In genomic region chr10:127521611-127522080, GRCm38 (mm10) we compare ENCODE assay signal across 8 mouse cellular contexts. TPM values are rescaled to one million over a fixed set of nuclear protein-coding genes. Genes with fewer than 3 reads are reported as not detected.
DNase-seq lines count a peak whose midpoint lies in the region; ATAC-seq and TF ChIP-seq lines count a peak whose summit lies in the region.

No protein-coding gene starts in this region.

- ATAC-seq in heart, embryonic 12.5 days (ENCODE audit: insufficient number of reproducible peaks, low FRiP score): no peak
- ATAC-seq in G1E (ENCODE audit: extremely low read depth, insufficient number of reproducible peaks, low FRiP score, poor library complexity, severe bottlenecking): peak; percentile 19; the same call in 1 of the 2 replicates
- peak; percentile 20; the same call in 1 of the 2 replicates for ATAC-seq in forebrain, embryonic 15.5 days (replicated peaks)
- peak; percentile 66 for ATAC-seq in liver, postnatal 0 days

- DNase-seq in heart, postnatal 10 days: no peak
- no peak for DNase-seq in G1E (ENCODE audit: low spot score)
- DNase-seq in liver, postnatal 0 days: peak; percentile 55
- no peak for DNase-seq in urinary bladder, postnatal 4 days (ENCODE audit: low spot score in 2 of 2)
- no peak for DNase-seq in adrenal gland, postnatal 10 days
- no peak for DNase-seq in ovary, postnatal 10 days (ENCODE audit: low spot score)

- H3K9ac ChIP-seq in heart, embryonic 12.5 days: peak overlapping the region; percentile 79
- peak overlapping the region; percentile 58 for H3K9ac ChIP-seq in forebrain, embryonic 15.5 days (replicated peaks)
- H3K9ac ChIP-seq in liver, postnatal 0 days (replicated peaks): peak overlapping the region; percentile 62

- intact Hi-C loops in heart, postnatal 10 days (cut with DNase I): no loop called here

- TF ChIP-seq EP300 in liver, postnatal 0 days (IDR thresholded peaks at IDR 0.05; ENCODE audit: low read depth): peak; percentile 34; the same call in 1 of the 2 replicates

- TF ChIP-seq CTCF in G1E (IDR thresholded peaks at IDR 0.05; ENCODE audit: low read depth, low read length): no peak
- no peak for TF ChIP-seq CTCF in liver, postnatal 0 days (IDR thresholded peaks at IDR 0.05; ENCODE audit: low read depth)

- peaks cover 32% of the 10 kb centered on the region for H3K4me1 ChIP-seq in heart, embryonic 12.5 days (replicated peaks)
- H3K4me1 ChIP-seq in G1E (ENCODE audit: insufficient read depth, low read depth, low read length): peaks cover 77% of the 10 kb centered on the region
- peaks cover 41% of the 10 kb centered on the region for H3K4me1 ChIP-seq in forebrain, embryonic 15.5 days
- peaks cover 28% of the 10 kb centered on the region for H3K4me1 ChIP-seq in liver, postnatal 0 days (ENCODE audit: insufficient read depth)

- WGBS in heart, embryonic 12.5 days: 8% methylated on average over 12 of the region's 12 CpGs
- WGBS in forebrain, embryonic 15.5 days: 11% methylated on average over 12 of the region's 12 CpGs
- WGBS in liver, postnatal 0 days (ENCODE audit: insufficient replicate concordance): 1% methylated on average over 12 of the region's 12 CpGs

- no peaks in the 10 kb centered on the region for H3K9me3 ChIP-seq in heart, embryonic 12.5 days (replicated peaks)
- peaks cover 6% of the 10 kb centered on the region for H3K9me3 ChIP-seq in G1E (replicated peaks)
- H3K9me3 ChIP-seq in forebrain, embryonic 15.5 days: no peaks in the 10 kb centered on the region
- H3K9me3 ChIP-seq in liver, postnatal 0 days (ENCODE audit: low read length): no peaks in the 10 kb centered on the region

- peak overlapping the region; percentile 66 for H3K4me3 ChIP-seq in heart, embryonic 12.5 days
- peak overlapping the region; percentile 77 for H3K4me3 ChIP-seq in G1E (ENCODE audit: low read depth, low read length)
- peak overlapping the region; percentile 56 for H3K4me3 ChIP-seq in forebrain, embryonic 15.5 days
- H3K4me3 ChIP-seq in liver, postnatal 0 days (ENCODE audit: low read depth, low read length): peak overlapping the region; percentile 60

- peaks cover 35% of the 10 kb centered on the region for H3K36me3 ChIP-seq in heart, embryonic 12.5 days
- peaks cover 48% of the 10 kb centered on the region for H3K36me3 ChIP-seq in G1E (replicated peaks)
- H3K36me3 ChIP-seq in forebrain, embryonic 15.5 days: peaks cover 11% of the 10 kb centered on the region
- H3K36me3 ChIP-seq in liver, postnatal 0 days (replicated peaks; ENCODE audit: insufficient read depth, low read length): peaks cover 33% of the 10 kb centered on the region

- H3K4me2 ChIP-seq in heart, embryonic 12.5 days: peak overlapping the region; percentile 75
- H3K4me2 ChIP-seq in forebrain, embryonic 15.5 days (replicated peaks): peak overlapping the region; percentile 90
- peak overlapping the region; percentile 79 for H3K4me2 ChIP-seq in liver, postnatal 0 days (ENCODE audit: low read depth, low read length)

- H3K27me3 ChIP-seq in heart, embryonic 12.5 days (replicated peaks): peaks cover 61% of the 10 kb centered on the region
- H3K27me3 ChIP-seq in G1E (ENCODE audit: insufficient read depth, low read length): peaks cover 25% of the 10 kb centered on the region
- H3K27me3 ChIP-seq in forebrain, embryonic 15.5 days: peaks cover 20% of the 10 kb centered on the region
- peaks cover 31% of the 10 kb centered on the region for H3K27me3 ChIP-seq in liver, postnatal 0 days (ENCODE audit: insufficient read depth, low read length)

- no peak overlapping the region for H3K27ac ChIP-seq in heart, embryonic 12.5 days (ENCODE audit: poor library complexity, severe bottlenecking)
- H3K27ac ChIP-seq in forebrain, embryonic 15.5 days (replicated peaks): no peak overlapping the region
- peak overlapping the region; percentile 80 for H3K27ac ChIP-seq in liver, postnatal 0 days (ENCODE audit: low read depth)

RNA-seq across cellular contexts. Expression of gene Shmt2, which starts 0.6 kb away (rescaled TPM):
- polyA plus RNA-seq in heart, embryonic 12.5 days (2016; fragmentation: Nextera tagmentation; extraction: Ambion mirVana): 80.4 and 83.8 TPM in 2 replicates
- 10 to 100 TPM; 41.3 to 41.7 TPM for total RNA-seq in heart, postnatal 10 days (2021)
- total RNA-seq in G1E (2014; fragmentation: Nextera tagmentation): 338 and 343 TPM in 2 replicates
- 238 and 271 TPM in 2 replicates for total RNA-seq in G1E (2017)
- polyA plus RNA-seq in G1E (2012): 622 and 702 TPM in 2 replicates
- 75.2 and 78.5 TPM in 2 replicates for polyA plus RNA-seq in forebrain, embryonic 15.5 days (2015; fragmentation: Nextera tagmentation; extraction: Ambion mirVana)
- polyA plus RNA-seq in liver, postnatal 0 days (2015; fragmentation: Nextera tagmentation; extraction: Ambion mirVana): 62.6 and 75.0 TPM in 2 replicates
- total RNA-seq in adrenal gland, postnatal 10 days (2021): 10 to 100 TPM; 56.1 to 57.7 TPM

RNA-seq across cellular contexts. Expression of gene Ndufa4l2, which starts 6.9 kb away (rescaled TPM):
- polyA plus RNA-seq in heart, embryonic 12.5 days (2016; fragmentation: Nextera tagmentation; extraction: Ambion mirVana): 19.5 and 24.4 TPM in 2 replicates
- 10 to 100 TPM; 44.5 to 54.0 TPM for total RNA-seq in heart, postnatal 10 days (2021)
- total RNA-seq in G1E (2014; fragmentation: Nextera tagmentation) (976 and 1,076 TPM in 2 replicates), G1E (2017) (238 and 262 TPM in 2 replicates)
- 1,245 and 1,719 TPM in 2 replicates for polyA plus RNA-seq in G1E (2012)
- polyA plus RNA-seq in forebrain, embryonic 15.5 days (2015; fragmentation: Nextera tagmentation; extraction: Ambion mirVana): 17.1 and 18.0 TPM in 2 replicates
- 13.1 and 23.1 TPM in 2 replicates for polyA plus RNA-seq in liver, postnatal 0 days (2015; fragmentation: Nextera tagmentation; extraction: Ambion mirVana)
- 10 to 100 TPM; 49.3 to 56.4 TPM for total RNA-seq in adrenal gland, postnatal 10 days (2021)

RNA-seq across cellular contexts. Expression of gene Nxph4, which starts 12.7 kb away (rescaled TPM):
- polyA plus RNA-seq in heart, embryonic 12.5 days (2016; fragmentation: Nextera tagmentation; extraction: Ambion mirVana): 0.33 and 0.65 TPM in 2 replicates
- 1 to 10 TPM; 1.3 to 1.8 TPM for total RNA-seq in heart, postnatal 10 days (2021)
- total RNA-seq in G1E (2014; fragmentation: Nextera tagmentation) (not detected in 2 replicates), G1E (2017) (0.06 and 0.11 TPM in 2 replicates)
- polyA plus RNA-seq in G1E (2012): 0.22 and 0.40 TPM in 2 replicates
- 38.9 and 40.2 TPM in 2 replicates for polyA plus RNA-seq in forebrain, embryonic 15.5 days (2015; fragmentation: Nextera tagmentation; extraction: Ambion mirVana)
- polyA plus RNA-seq in liver, postnatal 0 days (2015; fragmentation: Nextera tagmentation; extraction: Ambion mirVana): not detected in 2 replicates
- 1 to 10 TPM; 5.3 TPM for total RNA-seq in adrenal gland, postnatal 10 days (2021)

RNA-seq across cellular contexts. Expression of gene Stac3, which starts 20.2 kb away (rescaled TPM):
- 0.50 and 1.1 TPM in 2 replicates for polyA plus RNA-seq in heart, embryonic 12.5 days (2016; fragmentation: Nextera tagmentation; extraction: Ambion mirVana)
- 1 to 10 TPM; 1.1 to 1.7 TPM for total RNA-seq in heart, postnatal 10 days (2021)
- total RNA-seq in G1E (2014; fragmentation: Nextera tagmentation) (1.2 TPM in 1 of 2 replicates, not detected in the other), G1E (2017) (0.60 and 0.93 TPM in 2 replicates)
- polyA plus RNA-seq in G1E (2012): 0.07 and 0.17 TPM in 2 replicates
- 1.5 and 1.6 TPM in 2 replicates for polyA plus RNA-seq in forebrain, embryonic 15.5 days (2015; fragmentation: Nextera tagmentation; extraction: Ambion mirVana)
- polyA plus RNA-seq in liver, postnatal 0 days (2015; fragmentation: Nextera tagmentation; extraction: Ambion mirVana): 0.21 and 0.57 TPM in 2 replicates
- 10 to 100 TPM in 1 of 2 experiments, 1 to 10 TPM in 1; 5.2 to 16.9 TPM for total RNA-seq in adrenal gland, postnatal 10 days (2021)

Comparison
In these comparisons a context has a peak if more than half of its experiments do, and no peak if none do; other contexts are left out.
1. RNA of gene Ndufa4l2, which starts 6.9 kb away (polyA plus RNA-seq): 1,245 to 1,719 TPM in G1E; 19.5 to 24.4 TPM in heart, embryonic 12.5 days, 13.1 to 23.1 TPM in liver, postnatal 0 days and 17.1 to 18.0 TPM in forebrain, embryonic 15.5 days; every median in the first group is over 10 times any median in the second.
2. RNA of gene Nxph4, which starts 12.7 kb away (polyA plus RNA-seq): 38.9 to 40.2 TPM in forebrain, embryonic 15.5 days; 0.33 to 0.65 TPM in heart, embryonic 12.5 days, 0.22 to 0.40 TPM in G1E and not detected in liver, postnatal 0 days; every median in the first group is over 10 times any median in the second.
3. Peak in every context shown above with its lines, with median percentiles within 50 percentile points of each other: H3K4me2 ChIP-seq, H3K4me3 ChIP-seq and H3K9ac ChIP-seq.